Mouse (Mus musculus): ENCODE measurements around the gene Gdi1. TPM values are rescaled to one million over a fixed set of nuclear protein-coding genes. Genes with fewer than 3 reads are reported as not detected.
"Not testable (repeated sequence)": the region's sequence is repeated elsewhere in the genome, so short reads cannot be mapped to it uniquely, and the experiment has no call there.

Gdi1 gene
- total and polyA plus RNA-seq, 2 experiments from 2014 or later = 344 to 960 TPM

- H3K4me3 ChIP-seq (ENCODE audit: low read depth, low read length) = peak within 1 kb of the TSS; percentile 37
- WGBS = 46% methylated on average over 13 of the region's 22 CpGs
- ATAC-seq (ENCODE audit: low FRiP score) = peak; percentile 92
- no peaks in the 10 kb centered on the region for H3K27me3 ChIP-seq (ENCODE audit: insufficient read depth, low read length)
- peak; percentile 86 for DNase-seq (ENCODE audit: low spot score)
- no peaks in the 10 kb centered on the region for H3K4me1 ChIP-seq (ENCODE audit: insufficient read depth, low read length)
- no peaks in the 10 kb centered on the region for H3K36me3 ChIP-seq (ENCODE audit: insufficient read depth, low read length)
- no peak for TF ChIP-seq CTCF (IDR thresholded peaks at IDR 0.05)
- H3K27ac ChIP-seq (ENCODE audit: low read depth, low read length) = peak within 1 kb of the TSS; percentile 63
- H3K9me3 ChIP-seq (ENCODE audit: low read length) = no peaks in the 10 kb centered on the region
- peak within 1 kb of the TSS; percentile 56 for H3K9ac ChIP-seq (replicated peaks; ENCODE audit: low read length, poor library complexity, severe bottlenecking)
- H3K4me2 ChIP-seq (ENCODE audit: low read depth, low read length, poor library complexity, severe bottlenecking) = peak within 1 kb of the TSS; percentile 52
These were observed 48.6 kb downstream of the Gdi1 start, which contains the start of gene Lage3 for GRCm38 (mm10) chrX:74353467-74353770. Lage3 (minus strand) TSS chrX:74353618.

DNA sequence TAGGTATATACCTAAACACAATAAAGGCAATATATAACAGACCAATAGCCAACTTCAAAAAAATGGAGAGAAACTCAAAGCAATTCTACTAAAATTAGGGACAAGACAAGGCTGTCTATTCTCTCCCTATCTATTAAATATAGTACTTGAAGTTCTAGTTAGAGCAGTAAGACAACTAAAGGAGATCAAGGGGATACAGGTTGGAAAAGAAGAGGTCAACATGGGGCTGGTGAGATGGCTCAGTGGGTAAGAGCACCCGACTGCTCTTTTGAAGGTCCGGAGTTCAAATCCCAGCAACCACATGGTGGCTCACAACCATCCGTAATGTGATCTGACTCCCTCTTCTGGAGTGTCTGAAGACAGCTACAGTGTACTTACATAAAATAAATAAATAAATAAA is 52.3 kb downstream of the Gdi1 start:
- DNase-seq (ENCODE audit: low spot score); H3K9ac ChIP-seq (replicated peaks; ENCODE audit: low read length, poor library complexity, severe bottlenecking); ATAC-seq (ENCODE audit: low FRiP score); H3K36me3 ChIP-seq (ENCODE audit: insufficient read depth, low read length); H3K27me3 ChIP-seq (ENCODE audit: insufficient read depth, low read length); H3K9me3 ChIP-seq (ENCODE audit: low read length); H3K4me3 ChIP-seq (ENCODE audit: low read depth, low read length); H3K4me2 ChIP-seq (ENCODE audit: low read depth, low read length, poor library complexity, severe bottlenecking); H3K4me1 ChIP-seq (ENCODE audit: insufficient read depth, low read length); H3K27ac ChIP-seq (ENCODE audit: low read depth, low read length): not testable (repeated sequence)
- 100% methylated on average over 2 of the region's 3 CpGs for WGBS

- Histone ChIP-seq H3K9ac (replicated peaks; ENCODE audit: low read length, poor library complexity, severe bottlenecking) (no peak overlapping the region), H3K27me3 (ENCODE audit: insufficient read depth, low read length) (no peaks in the 10 kb centered on the region), H3K4me2 (ENCODE audit: low read depth, low read length, poor library complexity, severe bottlenecking) (no peak overlapping the region), H3K4me1 (ENCODE audit: insufficient read depth, low read length) (no peaks in the 10 kb centered on the region), H3K4me3 (ENCODE audit: low read depth, low read length) (no peak overlapping the region), H3K27ac (ENCODE audit: low read depth, low read length) (no peak overlapping the region), H3K9me3 (ENCODE audit: low read length) (no peaks in the 10 kb centered on the region), H3K36me3 (ENCODE audit: insufficient read depth, low read length) (no peaks in the 10 kb centered on the region)
- DNase-seq (ENCODE audit: low spot score) (no peak), ATAC-seq (ENCODE audit: low FRiP score) (no peak)
- TF ChIP-seq CTCF (IDR thresholded peaks at IDR 0.05) = no peak
- 59% methylated on average over 11 of the region's 11 CpGs for WGBS
These were observed 54.4 kb downstream of the Gdi1 start for GRCm38 (mm10) chrX:74359171-74359570.

Small RNA genes within 50 kb of the gene (microRNA-seq; reads per million reads assigned to microRNA genes)
- gene Mir7091 (ENCODE audit: borderline number of aligned reads) (not detected), gene Mir7092 (ENCODE audit: borderline number of aligned reads) (not detected)

Other genes with a start within 250 kb of the Gdi1 start
- not detected in 2 replicates for gene Opn1mw, start 177.5 kb upstream of the Gdi1 start, total RNA-seq (2014; rRNA removed)
- not detected in 2 replicates for gene Opn1mw, start 177.5 kb upstream of the Gdi1 start, polyA plus RNA-seq (2015; fragmentation: Nextera tagmentation; extraction: Ambion mirVana)
- gene Mecp2, start 169.6 kb upstream of the Gdi1 start, total RNA-seq (2014; rRNA removed) = 84.7 and 100 TPM in 2 replicates
- gene Mecp2, start 169.6 kb upstream of the Gdi1 start, polyA plus RNA-seq (2015; fragmentation: Nextera tagmentation; extraction: Ambion mirVana) = 10.6 and 12.3 TPM in 2 replicates
- gene Tex28, start 137.2 kb upstream of the Gdi1 start, total RNA-seq (2014; rRNA removed) = not detected in 2 replicates
- gene Tex28, start 137.2 kb upstream of the Gdi1 start, polyA plus RNA-seq (2015; fragmentation: Nextera tagmentation; extraction: Ambion mirVana) = not detected in 2 replicates
- not detected in 2 replicates for gene Tktl1, start 127.7 kb upstream of the Gdi1 start, total RNA-seq (2014; rRNA removed)
- gene Tktl1, start 127.7 kb upstream of the Gdi1 start, polyA plus RNA-seq (2015; fragmentation: Nextera tagmentation; extraction: Ambion mirVana) = 0.06 TPM in 1 of 2 replicates, not detected in the other
- 219 and 282 TPM in 2 replicates for gene Flna, start 55.2 kb upstream of the Gdi1 start, total RNA-seq (2014; rRNA removed)
- gene Flna, start 55.2 kb upstream of the Gdi1 start, polyA plus RNA-seq (2015; fragmentation: Nextera tagmentation; extraction: Ambion mirVana) = 52.8 and 54.8 TPM in 2 replicates
- 58.0 and 70.0 TPM in 2 replicates for gene Emd, start 50.3 kb upstream of the Gdi1 start, total RNA-seq (2014; rRNA removed)
- gene Emd, start 50.3 kb upstream of the Gdi1 start, polyA plus RNA-seq (2015; fragmentation: Nextera tagmentation; extraction: Ambion mirVana) = 16.3 and 18.2 TPM in 2 replicates
- 2,035 and 2,080 TPM in 2 replicates for gene Rpl10, start 34.2 kb upstream of the Gdi1 start, total RNA-seq (2014; rRNA removed)
- 390 and 408 TPM in 2 replicates for gene Rpl10, start 34.2 kb upstream of the Gdi1 start, polyA plus RNA-seq (2015; fragmentation: Nextera tagmentation; extraction: Ambion mirVana)
- gene Taz, start 23.1 kb upstream of the Gdi1 start, total RNA-seq (2014; rRNA removed) = 44.4 and 49.2 TPM in 2 replicates
- 65.9 and 69.8 TPM in 2 replicates for gene Taz, start 23.1 kb upstream of the Gdi1 start, polyA plus RNA-seq (2015; fragmentation: Nextera tagmentation; extraction: Ambion mirVana)
- 3.8 and 7.5 TPM in 2 replicates for gene Dnase1l1, start 22.7 kb upstream of the Gdi1 start, total RNA-seq (2014; rRNA removed)
- gene Dnase1l1, start 22.7 kb upstream of the Gdi1 start, polyA plus RNA-seq (2015; fragmentation: Nextera tagmentation; extraction: Ambion mirVana) = 3.0 and 3.3 TPM in 2 replicates
- 307 and 359 TPM in 2 replicates for gene Atp6ap1, start 7.9 kb upstream of the Gdi1 start, total RNA-seq (2014; rRNA removed)
- 371 and 388 TPM in 2 replicates for gene Atp6ap1, start 7.9 kb upstream of the Gdi1 start, polyA plus RNA-seq (2015; fragmentation: Nextera tagmentation; extraction: Ambion mirVana)
- 9.3 and 9.4 TPM in 2 replicates for gene Fam50a, start 8.0 kb downstream of the Gdi1 start, total RNA-seq (2014; rRNA removed)
- 55.5 and 57.2 TPM in 2 replicates for gene Fam50a, start 8.0 kb downstream of the Gdi1 start, polyA plus RNA-seq (2015; fragmentation: Nextera tagmentation; extraction: Ambion mirVana)
- 144 and 167 TPM in 2 replicates for gene Plxna3, start 24.1 kb downstream of the Gdi1 start, total RNA-seq (2014; rRNA removed)
- 28.6 and 28.9 TPM in 2 replicates for gene Plxna3, start 24.1 kb downstream of the Gdi1 start, polyA plus RNA-seq (2015; fragmentation: Nextera tagmentation; extraction: Ambion mirVana)
- 40.2 and 67.1 TPM in 2 replicates for gene Lage3, start 48.6 kb downstream of the Gdi1 start, total RNA-seq (2014; rRNA removed)
- 62.0 and 65.8 TPM in 2 replicates for gene Lage3, start 48.6 kb downstream of the Gdi1 start, polyA plus RNA-seq (2015; fragmentation: Nextera tagmentation; extraction: Ambion mirVana)
- gene Ubl4a, start 68.2 kb downstream of the Gdi1 start, total RNA-seq (2014; rRNA removed) = 46.3 and 53.6 TPM in 2 replicates
- gene Ubl4a, start 68.2 kb downstream of the Gdi1 start, polyA plus RNA-seq (2015; fragmentation: Nextera tagmentation; extraction: Ambion mirVana) = 67.1 and 75.0 TPM in 2 replicates
- gene Slc10a3, start 68.4 kb downstream of the Gdi1 start, total RNA-seq (2014; rRNA removed) = 6.2 and 9.4 TPM in 2 replicates
- gene Slc10a3, start 68.4 kb downstream of the Gdi1 start, polyA plus RNA-seq (2015; fragmentation: Nextera tagmentation; extraction: Ambion mirVana) = 6.1 and 6.9 TPM in 2 replicates
- 23.6 and 29.9 TPM in 2 replicates for gene Fam3a, start 88.3 kb downstream of the Gdi1 start, total RNA-seq (2014; rRNA removed)
- 31.2 and 33.4 TPM in 2 replicates for gene Fam3a, start 88.3 kb downstream of the Gdi1 start, polyA plus RNA-seq (2015; fragmentation: Nextera tagmentation; extraction: Ambion mirVana)
- gene Ikbkg, start 88.3 kb downstream of the Gdi1 start, total RNA-seq (2014; rRNA removed) = 20.4 and 24.7 TPM in 2 replicates
- 11.5 and 12.4 TPM in 2 replicates for gene Ikbkg, start 88.3 kb downstream of the Gdi1 start, polyA plus RNA-seq (2015; fragmentation: Nextera tagmentation; extraction: Ambion mirVana)
- gene G6pdx, start 124.2 kb downstream of the Gdi1 start, total RNA-seq (2014; rRNA removed) = 51.3 and 55.6 TPM in 2 replicates
- 40.2 and 41.8 TPM in 2 replicates for gene G6pdx, start 124.2 kb downstream of the Gdi1 start, polyA plus RNA-seq (2015; fragmentation: Nextera tagmentation; extraction: Ambion mirVana)
- not detected in 2 replicates for gene Gm6880, start 176.4 kb downstream of the Gdi1 start, total RNA-seq (2014; rRNA removed)
- 0.28 TPM in 1 of 2 replicates, not detected in the other for gene Gm6880, start 176.4 kb downstream of the Gdi1 start, polyA plus RNA-seq (2015; fragmentation: Nextera tagmentation; extraction: Ambion mirVana)

Measured in midbrain, postnatal 0 days (tissue).